Mouse (Mus musculus) erythroblast, embryonic 14.5 days (primary cell): ENCODE measurements around the gene Gpr142. TPM values are rescaled to one million over a fixed set of nuclear protein-coding genes. Genes with fewer than 3 reads are reported as not detected.

ENCODE experiments used
- H3K27me3 ChIP-seq: 2 replicates; pipeline ENCODE4 v1.6.1; 2012; ENCODE audit warnings: inconsistent platforms; ENCODE audit not compliant: control insufficient read depth
- H3K36me3 ChIP-seq: 2 replicates; pipeline ENCODE4 v1.6.1; 2012; ENCODE audit warnings: mild to moderate bottlenecking, inconsistent platforms; ENCODE audit not compliant: control insufficient read depth
- H3K4me1 ChIP-seq: 2 replicates; pipeline ENCODE4 v1.6.1; 2012; ENCODE audit warnings: inconsistent platforms; ENCODE audit not compliant: control insufficient read depth
- H3K4me3 ChIP-seq: replicated peaks from 2 replicates; pipeline ENCODE3; 2012; ENCODE audit warnings: moderate library complexity, mild to moderate bottlenecking, inconsistent platforms
- H3K9me3 ChIP-seq: 2 replicates; pipeline ENCODE4 v1.6.1; 2012; ENCODE audit warnings: low read length, inconsistent platforms, mixed read lengths; ENCODE audit not compliant: control insufficient read depth
- GATA1 ChIP-seq: IDR thresholded peaks from 2 replicates; pipeline ENCODE4 v1.6.1; 2012; ENCODE audit warnings: low read length, inconsistent platforms, mixed read lengths
- TAL1 ChIP-seq: IDR thresholded peaks from 3 replicates; pipeline ENCODE4 v1.6.1; 2012; ENCODE audit warnings: low read length, inconsistent platforms, mixed read lengths
- polyA plus RNA-seq: library from polyadenylated mRNA; stranded (reverse); fragments of >175 nt; gene quantifications from 2 replicates; pipeline ENCODE4 v1.2.3, GENCODE M21; 2012

Gpr142 gene
- polyA plus RNA-seq, 1 experiment: not detected

DNA sequence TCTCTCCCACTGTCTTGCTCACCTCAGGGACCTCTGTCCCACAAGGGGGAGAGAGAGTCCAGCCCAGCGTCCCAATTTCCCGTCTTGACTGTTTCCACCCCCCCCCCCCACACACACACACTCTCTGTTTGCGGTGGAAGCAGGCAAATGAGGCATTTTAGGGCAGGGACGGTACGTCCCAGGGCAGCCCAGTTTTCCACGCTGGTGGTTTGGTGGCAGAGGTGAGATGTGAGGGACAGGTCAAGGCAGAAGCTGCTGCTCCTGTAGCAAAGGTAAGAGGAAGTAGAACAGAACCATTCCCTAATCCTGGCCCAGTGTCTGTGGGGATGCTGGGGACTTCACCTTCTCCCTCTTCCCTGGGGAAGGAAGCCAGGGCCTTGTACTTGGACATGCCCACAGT, 55.9 kb downstream of the Gpr142 start:
- Histone ChIP-seq H3K27me3 (peaks cover 55% of the 10 kb centered on the region), H3K4me1 (peaks cover 3% of the 10 kb centered on the region), H3K36me3 (no peaks in the 10 kb centered on the region), H3K4me3 (no peak overlapping the region), H3K9me3 (peaks cover 2% of the 10 kb centered on the region; the same call in 1 of the 2 replicates)
- no peak for TF ChIP-seq TAL1
- no peak for TF ChIP-seq GATA1

DNA sequence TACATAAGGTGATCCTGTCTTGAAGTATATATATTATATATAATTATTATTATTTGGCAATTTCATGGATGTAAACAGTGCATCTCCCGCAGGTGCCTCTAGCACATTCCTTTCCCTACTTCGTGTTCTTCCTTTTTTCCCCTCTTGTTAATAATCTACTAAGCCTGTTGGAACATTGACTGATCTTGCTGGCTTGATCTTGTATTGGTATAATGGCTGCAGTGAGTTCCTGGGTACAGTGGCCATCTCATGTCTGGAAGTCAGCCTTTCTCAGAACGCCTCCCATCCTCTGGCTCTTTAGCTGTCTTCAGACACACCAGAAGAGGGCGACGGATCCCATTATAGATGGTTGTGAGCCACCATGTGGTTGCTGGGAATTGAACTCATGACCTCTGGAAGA, 57.4 kb downstream of the Gpr142 start:
- H3K9me3 ChIP-seq: peaks cover 2% of the 10 kb centered on the region; the same call in 1 of the 2 replicates
- no peak overlapping the region for H3K4me3 ChIP-seq
- no peaks in the 10 kb centered on the region for H3K36me3 ChIP-seq
- no peak for TF ChIP-seq GATA1
- no peak for TF ChIP-seq TAL1
- H3K4me1 ChIP-seq: peaks cover 3% of the 10 kb centered on the region
- H3K27me3 ChIP-seq: peaks cover 40% of the 10 kb centered on the region

Other genes with a start within 250 kb of the Gpr142 start
- 33.9 and 35.2 TPM in 2 replicates for gene Rpl38, start 130.4 kb upstream of the Gpr142 start, polyA plus RNA-seq
- gene Ttyh2, start 123.5 kb upstream of the Gpr142 start, polyA plus RNA-seq: 0.02 and 0.04 TPM in 2 replicates
- gene Dnaic2, start 71.5 kb upstream of the Gpr142 start, polyA plus RNA-seq: not detected in 2 replicates
- gene Kif19a, start 33.5 kb upstream of the Gpr142 start, polyA plus RNA-seq: 0.04 TPM in 1 of 2 replicates, not detected in the other
- gene Btbd17, start 3.0 kb upstream of the Gpr142 start, polyA plus RNA-seq: not detected in 2 replicates
- 0.02 and 0.06 TPM in 2 replicates for gene Gprc5c, start 52.2 kb downstream of the Gpr142 start, polyA plus RNA-seq
- gene Cd300a, start 91.1 kb downstream of the Gpr142 start, polyA plus RNA-seq: not detected in 2 replicates
- not detected in 2 replicates for gene Cd300lb, start 135.5 kb downstream of the Gpr142 start, polyA plus RNA-seq
- not detected in 2 replicates for gene Cd300c, start 170.2 kb downstream of the Gpr142 start, polyA plus RNA-seq
- gene Cd300ld, start 191.0 kb downstream of the Gpr142 start, polyA plus RNA-seq: not detected in 2 replicates
- gene Cd300c2, start 203.0 kb downstream of the Gpr142 start, polyA plus RNA-seq: not detected in 2 replicates
- gene Cd300ld2, start 217.3 kb downstream of the Gpr142 start, polyA plus RNA-seq: not detected in 2 replicates
- not detected in 2 replicates for gene Cd300ld4, start 228.1 kb downstream of the Gpr142 start, polyA plus RNA-seq
- gene Cd300ld5, start 238.8 kb downstream of the Gpr142 start, polyA plus RNA-seq: not detected in 2 replicates
- not detected in 2 replicates for gene Cd300ld3, start 249.5 kb downstream of the Gpr142 start, polyA plus RNA-seq